Mouse (Mus musculus) urinary bladder, adult 18-20 months (tissue): Measurements from ENCODE around the gene Agbl3.
A peak's percentile ranks its signal among the peaks of the same experiment; 100 is the strongest.

ENCODE experiments used
- DNase-seq, 2 experiments: peaks; one replicate each; pipeline ENCODE4 v3.0.0; 2022; ENCODE audit warnings: low spot score in 2 of 2, mixed read lengths in 2 of 2

The Agbl3 gene

DNA sequence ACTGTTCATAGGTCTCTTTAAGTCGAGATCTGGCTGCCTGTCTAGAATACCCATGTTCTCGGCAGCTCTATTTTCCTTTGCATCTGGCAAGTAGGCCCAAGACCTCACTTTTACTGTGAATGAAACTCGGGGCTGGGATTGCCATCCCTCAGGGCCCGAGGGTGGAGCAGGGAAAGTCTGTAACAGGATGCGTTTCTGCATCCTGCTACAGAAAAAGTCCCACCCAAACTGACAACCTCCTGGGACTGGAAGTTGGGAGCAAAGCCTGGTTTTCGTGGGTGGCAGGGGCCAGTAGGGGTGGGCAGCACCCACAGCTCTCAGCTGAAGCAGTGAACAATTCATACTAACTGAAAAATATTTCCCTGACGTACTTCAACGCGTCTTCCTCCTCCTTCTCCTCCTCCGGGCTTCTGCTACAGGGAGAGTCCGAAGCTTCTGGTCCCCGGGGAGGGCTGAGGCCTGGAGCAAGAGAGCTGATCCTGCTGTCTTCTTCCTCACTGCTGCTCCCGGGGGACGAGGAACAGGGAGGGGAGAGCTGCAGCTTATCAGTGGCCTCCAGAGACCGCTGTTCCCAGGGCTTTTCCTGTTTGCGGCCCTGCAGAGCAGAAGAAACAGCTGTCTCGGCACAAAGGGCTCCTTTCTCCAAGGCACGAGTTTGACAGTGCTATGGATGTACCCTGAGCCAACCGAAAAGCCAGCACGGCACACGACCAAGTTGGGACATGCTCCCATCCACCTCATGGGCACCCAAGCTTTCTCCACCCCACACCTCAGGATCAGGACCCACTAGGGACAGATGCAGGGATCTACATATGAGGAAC, 94.1 kb downstream of the Agbl3 start:
- DNase-seq = no peak

DNA sequence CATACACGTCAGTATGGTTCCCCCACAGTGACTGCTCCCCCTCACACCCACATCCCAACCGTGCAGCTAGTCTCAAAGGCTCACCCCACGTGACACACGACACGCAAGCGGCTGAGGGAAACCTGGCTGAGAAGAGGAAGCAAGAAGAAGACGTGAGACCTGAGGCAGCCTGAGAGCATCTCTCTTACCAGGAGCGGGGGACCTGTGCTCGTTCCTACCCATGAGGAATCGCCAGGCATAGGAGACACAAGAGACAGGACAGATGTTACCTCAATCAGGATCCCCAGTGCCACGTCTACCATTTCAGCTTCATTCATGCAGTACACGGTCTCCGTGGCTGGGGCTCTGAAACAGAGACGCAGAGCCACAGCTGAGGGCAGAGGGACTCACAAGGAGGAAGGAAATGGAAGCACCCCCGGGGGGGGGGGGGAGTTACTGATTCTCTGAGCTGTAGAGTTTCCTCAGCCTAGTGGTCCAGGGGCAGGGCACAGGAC, 95.1 kb downstream of the Agbl3 start:
- no peak for DNase-seq

DNA sequence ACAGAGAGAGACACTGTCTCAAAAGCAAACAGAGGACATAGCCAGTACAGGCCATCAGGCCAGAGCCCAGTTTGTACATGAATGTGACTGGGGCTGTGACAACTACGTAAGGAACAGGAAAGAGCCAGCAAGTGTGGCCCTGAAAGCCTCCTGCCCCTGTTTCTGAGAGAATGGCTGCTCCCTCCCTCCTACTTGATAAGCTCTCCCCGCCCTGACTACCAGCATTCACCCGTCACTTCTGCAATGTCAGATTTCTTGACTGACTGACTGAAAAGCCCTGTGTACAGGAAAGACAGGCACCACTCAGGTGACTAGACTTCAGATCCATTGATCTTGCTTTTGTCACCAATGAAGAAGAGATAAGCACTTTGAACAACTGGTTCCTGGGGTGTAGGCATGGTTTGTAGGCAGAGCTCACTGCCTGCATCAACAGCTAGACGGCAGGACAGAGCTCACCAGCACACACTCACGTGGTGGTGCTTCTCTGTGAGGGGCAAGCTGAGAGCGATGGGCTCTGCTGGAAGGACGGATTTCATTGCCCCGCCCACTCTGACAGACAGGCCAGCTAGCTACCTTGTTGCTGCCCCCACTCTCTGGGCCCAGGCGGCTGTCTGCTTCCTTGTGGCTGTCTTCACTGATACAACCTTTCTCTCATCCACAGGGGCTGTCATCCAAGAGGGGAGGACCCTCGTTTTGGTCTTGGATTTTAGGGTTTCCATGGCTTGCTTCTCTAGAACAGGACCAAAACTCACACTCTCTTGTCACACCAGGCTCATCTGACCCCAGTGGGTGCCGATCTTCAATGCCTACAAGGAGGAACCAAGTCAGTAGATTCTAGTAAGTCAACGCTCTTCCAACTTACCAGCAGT, 96.0 kb downstream of the Agbl3 start:
- DNase-seq = no peak

DNA sequence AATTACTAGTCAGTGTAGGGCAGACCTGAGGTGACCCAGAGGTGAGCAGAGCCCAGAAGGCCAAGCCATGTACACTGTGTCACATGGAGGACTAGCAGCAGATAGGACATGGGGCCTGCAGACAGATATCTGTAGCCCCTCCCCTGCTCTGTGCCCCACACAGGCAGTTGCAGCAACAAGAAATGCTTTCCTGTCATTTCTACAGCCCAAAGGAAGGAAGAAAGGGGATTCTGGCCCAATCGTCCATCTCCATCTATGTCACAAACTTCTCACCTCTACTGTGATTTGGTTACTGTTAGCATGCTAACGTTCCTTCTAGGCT, 96.6 kb downstream of the Agbl3 start:
- DNase-seq = no peak

DNA sequence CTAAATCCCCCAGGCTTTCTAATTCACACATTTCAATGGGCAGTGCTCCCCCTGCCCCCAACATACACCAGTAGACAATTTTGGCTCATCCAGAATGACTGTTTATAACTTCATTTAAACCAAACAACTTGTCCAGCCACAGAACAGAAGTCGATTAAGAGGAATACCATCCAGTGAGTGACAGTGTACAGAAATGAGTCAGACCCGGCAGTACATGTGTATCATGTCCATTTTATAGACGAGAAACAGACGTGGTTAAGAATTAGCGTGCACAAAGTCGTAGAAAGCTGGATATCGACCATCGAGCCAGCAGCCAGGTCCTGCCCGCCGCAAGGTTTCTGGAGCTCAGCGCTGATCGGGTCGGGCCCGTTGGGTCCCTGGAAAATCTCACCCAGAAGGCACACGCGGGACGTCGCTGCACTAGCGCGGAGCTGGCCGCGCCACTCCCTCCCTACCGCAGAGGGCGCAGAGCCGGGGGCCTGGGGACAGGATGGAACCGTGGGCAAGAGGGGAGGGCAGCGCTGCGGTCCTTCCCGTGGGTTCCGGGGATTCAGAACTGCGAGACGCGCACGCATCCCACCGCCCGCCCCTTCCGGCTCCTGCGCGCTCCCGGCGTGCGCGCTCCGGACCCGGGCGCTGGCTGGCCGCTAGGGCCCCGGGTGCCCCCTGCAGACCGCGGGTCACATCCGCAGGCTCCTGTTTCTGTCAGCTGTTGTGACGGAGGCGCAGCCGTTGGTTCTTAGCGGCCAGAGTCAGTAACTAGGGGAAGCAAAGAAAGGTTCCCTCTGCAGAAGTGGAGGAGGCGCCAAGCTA, 97.5 kb downstream of the Agbl3 start, which contains the start of gene Cyren:
Gene Cyren (minus strand): TSS at position 552 of the 813 bp plus-strand sequence.
- peak; percentile 77 to 89 for DNase-seq

DNA sequence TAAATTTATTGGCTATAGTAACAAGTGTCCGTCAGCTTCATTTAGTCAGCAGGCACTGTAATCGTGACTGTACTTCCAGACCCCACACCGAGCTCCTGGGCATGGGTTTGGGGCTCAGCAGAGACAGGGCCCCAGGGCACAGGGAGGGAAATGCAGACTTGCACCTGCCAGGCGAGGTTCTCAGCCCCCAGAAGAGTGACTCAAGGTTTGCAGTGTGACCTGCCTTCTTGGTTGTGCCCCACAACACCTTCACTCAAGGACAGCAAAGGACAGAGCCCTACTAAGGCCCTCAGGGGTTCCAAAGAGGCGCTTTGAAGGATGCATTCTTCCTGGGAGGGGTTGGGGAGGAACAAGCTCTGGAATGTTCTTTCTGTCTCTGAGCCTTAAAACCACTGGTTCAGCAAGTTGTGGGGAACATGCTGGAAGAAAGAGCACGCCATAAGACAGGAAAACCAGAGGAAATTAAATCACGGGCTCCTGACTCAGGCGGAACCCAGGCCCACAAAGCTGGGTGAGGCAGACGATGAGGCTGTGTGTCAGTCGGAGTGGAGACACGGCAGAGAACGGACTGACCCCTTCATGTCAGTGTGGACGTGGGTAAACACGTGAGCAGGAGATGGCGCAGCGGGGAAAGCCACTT, 99.0 kb downstream of the Agbl3 start:
- DNase-seq = no peak

DNA sequence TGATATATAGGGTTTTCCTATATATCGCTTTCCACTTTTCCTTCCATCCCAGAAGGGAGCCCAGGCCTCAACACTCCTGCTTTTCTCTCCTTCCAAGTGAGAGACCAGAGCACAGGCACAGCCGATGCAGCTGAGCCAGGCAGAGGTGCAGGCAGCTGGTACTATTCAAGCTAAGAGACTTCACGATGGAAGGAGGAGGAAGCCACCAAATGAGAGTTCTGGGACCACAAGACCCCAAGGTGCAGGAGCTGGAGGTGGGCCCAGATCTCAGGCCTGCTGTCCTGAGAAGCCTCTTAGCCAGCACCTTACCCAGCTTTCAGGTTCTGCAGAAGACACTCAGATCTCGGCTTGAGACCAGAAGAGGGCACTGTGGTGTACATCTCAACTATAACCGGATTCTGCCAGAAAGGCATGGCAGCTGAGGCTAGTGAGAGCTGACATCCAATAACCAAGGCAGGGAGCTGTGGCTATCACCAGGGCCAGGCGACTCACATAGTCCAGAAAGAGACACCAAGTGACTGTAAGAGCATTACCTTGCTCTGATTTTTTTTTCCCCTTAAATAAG, 99.8 kb downstream of the Agbl3 start:
- DNase-seq = no peak

DNA sequence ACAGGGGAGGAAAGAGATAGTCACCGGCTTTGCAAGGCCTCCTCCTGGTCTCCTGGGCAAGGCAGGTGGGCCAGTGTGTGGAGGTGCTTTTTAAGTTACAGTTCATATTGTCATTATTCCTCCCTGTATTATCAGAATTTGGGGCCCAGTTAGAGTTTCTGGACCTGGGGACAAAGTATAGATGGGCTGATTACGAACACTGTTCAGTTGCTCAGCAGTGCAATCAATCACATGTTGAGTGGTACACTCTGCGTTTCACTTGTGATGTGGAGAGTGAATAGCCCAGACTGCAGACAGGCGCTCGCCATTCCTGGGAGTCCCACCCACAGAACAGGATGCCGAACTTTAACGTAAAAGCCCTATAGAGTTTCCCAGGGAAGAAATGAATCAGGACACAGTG, 104.5 kb downstream of the Agbl3 start:
- no peak for DNase-seq

DNA sequence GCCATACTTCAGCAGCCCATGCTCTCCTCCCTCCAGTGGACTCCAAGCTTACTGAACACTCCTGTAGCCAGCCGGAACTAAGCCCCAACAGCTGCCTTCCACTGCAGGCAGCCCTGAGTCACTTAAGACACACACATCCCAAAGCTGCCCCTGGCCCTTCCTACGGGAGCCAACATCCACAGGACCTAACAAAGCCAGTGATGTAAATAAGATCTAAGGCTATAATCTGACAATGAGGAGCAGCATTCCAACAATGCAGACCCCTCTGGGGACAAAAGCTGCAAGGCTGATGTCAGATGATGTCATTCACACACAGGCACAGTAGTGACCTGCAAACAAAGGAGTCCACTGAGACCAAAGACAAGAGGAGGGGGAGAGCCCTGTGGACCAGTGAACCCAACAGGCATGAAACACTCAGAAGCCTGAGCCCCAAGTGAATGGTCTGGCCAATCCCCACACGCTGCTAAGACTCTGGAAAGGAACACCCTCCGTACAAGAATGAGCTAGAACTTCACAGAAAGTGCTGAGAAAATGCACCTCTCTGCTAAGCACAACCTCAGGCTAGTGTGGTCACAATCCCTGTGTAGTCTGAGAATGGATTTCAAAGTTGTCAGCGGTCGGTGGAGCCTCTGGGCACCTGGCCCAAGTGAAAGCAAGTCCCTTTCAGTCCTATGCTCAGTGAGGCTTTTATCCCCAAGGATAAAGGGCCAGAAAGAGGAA, 107.1 kb downstream of the Agbl3 start:
- no peak for DNase-seq

DNA sequence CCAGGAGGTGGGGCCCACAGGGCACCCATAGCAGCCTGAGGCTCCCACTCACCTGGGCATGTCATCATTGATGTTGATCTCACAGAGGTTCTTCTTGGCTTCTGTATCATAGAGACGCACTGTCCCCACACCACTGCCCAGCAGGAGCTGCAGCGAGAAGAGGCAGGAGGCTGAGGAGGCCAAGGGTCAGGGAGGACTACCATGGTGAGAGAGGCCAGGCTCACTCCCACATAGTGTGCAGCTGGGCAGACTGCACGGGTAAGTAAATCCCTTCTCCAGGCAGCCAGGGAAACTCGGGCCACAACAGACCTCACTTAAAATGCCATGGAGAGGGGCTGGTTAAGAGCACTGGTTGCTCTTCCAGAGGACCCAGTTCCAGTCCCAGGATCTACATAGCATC, 109.0 kb downstream of the Agbl3 start:
- DNase-seq = no peak

DNA sequence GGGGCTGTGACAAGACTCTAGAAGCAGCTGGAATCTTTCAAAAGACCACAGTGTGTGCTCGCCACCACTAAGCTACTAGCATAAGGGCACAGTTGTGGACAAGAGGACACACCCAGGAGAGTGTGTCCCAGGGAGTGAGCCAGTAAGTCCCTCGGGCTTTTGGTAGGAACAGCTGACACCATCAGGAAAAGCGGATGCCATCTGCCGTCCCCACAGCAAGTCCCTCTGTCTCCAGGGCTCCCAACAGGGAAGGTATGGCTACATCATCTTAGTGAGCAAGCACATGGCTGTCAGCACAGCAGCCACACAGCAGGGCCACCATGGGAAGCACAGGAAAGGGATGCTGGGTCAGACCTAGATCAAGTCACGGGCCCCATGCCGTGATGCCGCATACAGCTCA, 115.3 kb downstream of the Agbl3 start:
- no peak for DNase-seq

DNA sequence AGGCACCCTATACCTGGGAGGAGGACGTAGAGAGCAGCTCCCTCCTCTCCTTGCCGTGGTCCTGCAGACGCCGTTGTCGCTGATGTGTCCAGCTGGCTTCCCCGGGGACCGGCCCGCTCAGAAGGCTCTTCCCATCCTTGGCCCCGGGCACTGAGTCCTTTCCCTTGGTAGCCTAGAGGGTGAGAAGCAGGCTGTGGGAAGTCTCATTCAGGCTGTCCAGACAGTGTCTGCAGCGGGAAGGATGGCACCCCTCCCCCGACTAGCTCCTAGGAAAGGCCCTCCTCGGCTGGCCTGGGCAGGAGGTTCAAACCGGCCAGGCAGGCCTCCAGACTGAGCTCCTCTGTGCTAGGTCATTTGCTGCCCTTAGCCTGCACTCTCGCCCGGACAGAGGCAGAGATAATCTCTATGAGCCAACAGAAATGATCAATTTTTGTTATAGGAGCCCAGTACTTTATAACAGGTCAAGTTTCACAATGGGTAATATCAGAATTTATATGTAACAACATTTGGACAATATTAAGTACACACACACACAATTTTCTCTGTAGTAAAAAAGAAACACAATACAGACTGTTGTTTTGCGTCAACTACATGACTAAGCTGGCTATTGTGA, 116.0 kb downstream of the Agbl3 start:
- no peak for DNase-seq

DNA sequence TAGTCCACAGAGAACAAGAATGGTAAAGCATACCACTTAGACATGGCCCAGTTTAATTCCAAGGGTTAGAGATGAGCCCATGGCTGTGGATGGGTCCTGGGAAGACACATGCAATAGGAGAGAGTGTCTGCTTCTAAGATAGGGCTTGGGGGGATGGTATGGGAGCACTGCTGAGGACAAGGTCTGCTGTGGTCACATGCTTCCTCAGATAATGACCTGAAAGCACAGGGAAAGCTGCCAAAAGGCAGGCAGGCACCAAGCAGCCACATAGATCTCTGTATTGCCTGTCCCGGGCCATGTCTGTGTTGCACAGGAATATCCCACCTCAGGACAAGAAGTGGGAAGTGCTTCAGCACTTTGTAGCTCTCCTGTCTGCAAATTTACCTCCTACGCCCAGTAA, 118.9 kb downstream of the Agbl3 start:
- DNase-seq = no peak

DNA sequence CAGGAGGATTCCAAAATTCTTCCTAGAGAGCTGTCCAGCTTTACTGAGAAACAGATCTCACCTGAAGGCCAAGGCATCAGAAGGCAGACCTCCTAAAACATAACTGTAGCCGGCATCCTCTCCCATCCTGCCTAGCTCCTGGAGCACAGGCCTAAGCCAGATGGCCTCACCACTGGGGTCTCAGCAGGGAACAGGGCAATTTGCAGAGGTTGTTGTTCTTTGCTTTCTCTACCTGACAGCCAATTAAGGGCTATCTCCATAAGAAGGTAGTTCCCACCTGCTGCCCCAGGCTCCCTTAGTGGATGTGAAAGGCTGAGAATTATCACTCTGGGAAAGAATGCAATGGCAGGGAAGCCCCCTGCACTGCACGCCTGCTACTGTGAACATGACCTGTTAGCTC, 120.8 kb downstream of the Agbl3 start:
- no peak for DNase-seq

DNA sequence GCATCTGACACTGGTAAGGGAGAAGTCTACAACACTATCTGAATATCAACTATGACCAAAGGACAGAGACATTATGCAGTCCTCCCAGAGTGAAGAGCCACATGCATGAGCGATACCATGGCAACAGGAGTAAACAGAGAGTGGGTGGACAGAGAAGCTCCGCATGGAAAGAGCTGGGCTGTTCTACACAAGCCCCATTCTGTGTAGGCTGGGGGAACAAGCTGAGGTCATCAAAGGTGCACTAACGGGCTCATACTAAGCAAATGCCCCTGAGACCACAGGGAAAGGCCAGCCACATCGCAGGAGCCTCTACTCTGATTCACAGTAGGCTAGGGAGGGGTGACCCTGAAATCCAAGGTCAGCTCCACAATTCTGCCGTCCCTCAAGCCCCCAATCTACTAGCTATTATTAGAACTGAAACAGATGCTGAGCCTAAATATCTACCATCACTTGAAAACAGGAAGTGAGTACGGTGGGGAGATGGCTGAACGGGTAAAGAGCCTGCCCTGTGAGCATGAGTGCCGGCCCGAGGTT, 121.7 kb downstream of the Agbl3 start:
- no peak for DNase-seq

DNA sequence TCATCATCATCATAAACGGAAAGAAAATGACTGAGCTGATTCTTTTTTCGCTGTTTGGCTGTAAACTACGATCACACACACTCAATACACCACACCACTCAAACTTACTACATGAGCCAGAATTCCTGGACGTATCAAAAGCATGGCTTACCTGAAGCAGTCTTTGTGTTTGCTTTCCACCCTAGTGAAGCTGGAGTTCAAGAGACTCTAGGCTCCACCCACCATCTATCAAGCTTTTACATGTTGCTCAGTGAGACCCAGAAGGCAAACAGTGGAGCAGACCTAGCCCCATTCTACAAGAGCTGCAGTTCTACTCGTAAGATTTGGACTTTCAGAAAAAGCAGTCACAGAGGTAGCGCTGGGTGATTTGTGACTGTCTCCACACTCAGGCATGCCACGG, 122.3 kb downstream of the Agbl3 start:
- no peak for DNase-seq

DNA sequence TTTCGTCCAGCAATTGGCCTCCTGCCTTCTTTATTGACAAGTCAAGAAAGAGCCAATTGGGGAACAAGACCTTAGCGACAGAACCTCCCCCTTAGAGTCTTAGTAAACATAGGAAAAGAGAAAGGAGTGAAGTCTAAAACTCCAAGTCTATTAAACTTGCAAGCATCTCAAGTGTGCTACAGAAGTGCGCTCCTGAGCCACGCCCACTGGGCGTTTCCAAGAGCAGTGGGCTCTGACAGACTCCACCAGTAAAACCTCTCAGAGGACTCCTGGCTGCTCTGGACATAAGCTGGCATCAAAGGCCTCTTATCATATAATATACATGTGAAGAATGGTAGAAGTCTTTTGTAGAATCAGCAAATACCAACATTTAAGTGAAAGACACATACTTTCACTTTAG, 123.2 kb downstream of the Agbl3 start:
- DNase-seq = no peak

DNA sequence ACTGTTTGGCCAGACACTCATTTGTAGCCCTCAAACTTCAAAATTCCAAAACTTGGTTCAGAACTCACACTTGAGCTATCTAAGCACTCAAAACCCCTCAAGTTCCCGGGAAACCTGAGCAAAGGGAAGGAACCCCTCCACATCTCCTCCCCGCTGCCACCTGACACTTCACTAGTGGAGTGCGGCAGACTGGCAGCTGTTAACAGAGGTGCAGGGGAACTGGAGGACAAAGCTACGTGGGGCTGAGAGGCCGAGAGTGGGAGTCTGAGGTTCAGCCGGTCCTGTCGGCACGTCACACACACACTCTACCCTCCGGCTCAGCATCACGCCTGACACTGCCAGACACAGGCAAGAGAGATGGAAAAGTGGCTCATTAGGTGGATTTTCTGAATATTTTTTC, 123.6 kb downstream of the Agbl3 start:
- no peak for DNase-seq

DNA sequence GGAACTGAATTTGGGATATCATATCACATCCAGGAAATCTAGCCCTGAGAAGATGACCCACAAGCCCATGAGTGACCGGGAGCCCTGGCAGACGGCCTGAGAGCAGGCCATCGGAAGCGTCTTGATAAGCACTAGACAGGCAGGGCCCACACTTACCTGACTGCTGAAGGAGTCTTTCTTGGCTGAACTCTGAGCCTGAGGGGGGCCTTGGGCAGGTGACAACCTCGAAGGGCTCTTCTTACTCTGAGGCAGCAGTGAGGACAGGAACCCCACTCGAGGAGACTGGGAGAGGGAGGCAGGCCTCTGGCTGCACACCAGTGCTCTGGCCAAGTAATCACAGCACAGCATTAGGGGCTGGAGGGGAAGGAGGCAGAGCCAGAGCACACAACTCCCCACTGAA, 124.1 kb downstream of the Agbl3 start:
- no peak for DNase-seq

DNA sequence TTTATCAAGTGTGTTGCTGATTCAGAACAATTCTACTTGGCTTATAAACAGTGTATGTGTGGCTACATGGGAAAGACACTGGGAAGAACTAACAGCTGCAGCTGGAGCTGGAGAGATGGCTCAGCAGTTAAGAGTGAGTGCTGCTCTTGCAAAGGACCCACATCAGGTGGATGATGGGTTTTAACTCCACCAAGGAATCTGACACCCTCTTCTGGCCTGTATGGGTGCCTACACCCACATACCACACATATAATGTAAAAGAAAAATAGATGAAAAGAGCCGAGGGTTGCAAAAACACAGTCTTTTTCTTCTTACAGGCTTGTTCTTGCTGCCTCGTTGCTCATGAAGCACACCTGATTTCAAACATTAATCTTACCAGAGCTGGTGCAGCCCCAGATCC, 125.9 kb downstream of the Agbl3 start:
- no peak for DNase-seq
